Mouse (Mus musculus) spleen, postnatal 0 days (tissue): ENCODE results near the gene Gm13278. TPM values are rescaled to one million over a fixed set of nuclear protein-coding genes. Genes with fewer than 3 reads are reported as not detected.

Source experiments
- polyA plus RNA-seq: library from polyadenylated mRNA; unstranded; fragments of >200 nt; fragmentation: Nextera tagmentation; extraction: Ambion mirVana; gene quantifications from 2 replicates; pipeline ENCODE4 v1.2.1, GENCODE M21; 2015

Gm13278 gene
- polyA plus RNA-seq, 1 experiment from 2014 or later, result not detected

Other genes with a start within 250 kb of the Gm13278 start
- not detected in 2 replicates for gene Ifna15, start 233.3 kb upstream of the Gm13278 start, polyA plus RNA-seq
- gene Ifna14, start 219.8 kb upstream of the Gm13278 start, polyA plus RNA-seq, result not detected in 2 replicates
- not detected in 2 replicates for gene Ifna9, start 199.2 kb upstream of the Gm13278 start, polyA plus RNA-seq
- gene Ifna12, start 188.2 kb upstream of the Gm13278 start, polyA plus RNA-seq, result not detected in 2 replicates
- gene C87499, start 157.1 kb upstream of the Gm13278 start, polyA plus RNA-seq, result not detected in 2 replicates
- not detected in 2 replicates for gene Ifna13, start 147.1 kb upstream of the Gm13278 start, polyA plus RNA-seq
- not detected in 2 replicates for gene Ifna16, start 114.6 kb upstream of the Gm13278 start, polyA plus RNA-seq
- not detected in 2 replicates for gene Ifna2, start 107.6 kb upstream of the Gm13278 start, polyA plus RNA-seq
- gene Ifnab, start 100.2 kb upstream of the Gm13278 start, polyA plus RNA-seq, result not detected in 2 replicates
- 0.17 and 0.38 TPM in 2 replicates for gene Gm26566, start 69.7 kb upstream of the Gm13278 start, polyA plus RNA-seq
- gene Klhl9, start 69.1 kb upstream of the Gm13278 start, polyA plus RNA-seq, result 23.7 and 28.8 TPM in 2 replicates
- gene Gm13271, start 36.7 kb upstream of the Gm13278 start, polyA plus RNA-seq, result not detected in 2 replicates
- gene Gm13283, start 31.4 kb upstream of the Gm13278 start, polyA plus RNA-seq, result 0.17 and 0.19 TPM in 2 replicates
- gene Gm13290, start 17.7 kb upstream of the Gm13278 start, polyA plus RNA-seq, result not detected in 2 replicates
- gene Gm13289, start 14.6 kb upstream of the Gm13278 start, polyA plus RNA-seq, result not detected in 2 replicates
- gene Gm13272, start 11.7 kb upstream of the Gm13278 start, polyA plus RNA-seq, result not detected in 2 replicates
- gene Ifnz, start 9.4 kb upstream of the Gm13278 start, polyA plus RNA-seq, result 0.33 TPM in 1 of 2 replicates, not detected in the other
- gene Gm13276, start 5.8 kb upstream of the Gm13278 start, polyA plus RNA-seq, result not detected in 2 replicates
- not detected in 2 replicates for gene Gm13277, start 2.9 kb upstream of the Gm13278 start, polyA plus RNA-seq
- not detected in 2 replicates for gene Gm13275, start 2.9 kb downstream of the Gm13278 start, polyA plus RNA-seq
- not detected in 2 replicates for gene Gm13279, start 5.8 kb downstream of the Gm13278 start, polyA plus RNA-seq
- 0.79 TPM in 1 of 2 replicates, not detected in the other for gene Gm13285, start 8.1 kb downstream of the Gm13278 start, polyA plus RNA-seq
- gene Gm13287, start 11.7 kb downstream of the Gm13278 start, polyA plus RNA-seq, result not detected in 2 replicates
- not detected in 2 replicates for gene Gm13288, start 14.0 kb downstream of the Gm13278 start, polyA plus RNA-seq
- gene Ifna7, start 24.7 kb downstream of the Gm13278 start, polyA plus RNA-seq, result not detected in 2 replicates
- gene Ifna11, start 28.4 kb downstream of the Gm13278 start, polyA plus RNA-seq, result not detected in 2 replicates
- gene Ifna6, start 35.9 kb downstream of the Gm13278 start, polyA plus RNA-seq, result not detected in 2 replicates
- gene Ifna5, start 44.0 kb downstream of the Gm13278 start, polyA plus RNA-seq, result not detected in 2 replicates
- gene Ifna4, start 50.3 kb downstream of the Gm13278 start, polyA plus RNA-seq, result not detected in 2 replicates
- gene Ifna1, start 58.5 kb downstream of the Gm13278 start, polyA plus RNA-seq, result not detected in 2 replicates
- gene Ifne, start 88.7 kb downstream of the Gm13278 start, polyA plus RNA-seq, result not detected in 2 replicates